Mouse (Mus musculus) liver, postnatal 0 days (tissue): ENCODE results near the gene Acsm1.

Experiments
- CTCF ChIP-seq: sonication (generic); IDR thresholded peaks from 2 replicates; pipeline ENCODE4 v1.5.1; 2016; ENCODE audit warnings: antibody characterized with exemption, low read depth
- EP300 ChIP-seq: IDR thresholded peaks from 2 replicates; pipeline ENCODE4 v1.6.1; 2016; ENCODE audit warnings: antibody characterized with exemption, low read depth, mild to moderate bottlenecking

DNA sequence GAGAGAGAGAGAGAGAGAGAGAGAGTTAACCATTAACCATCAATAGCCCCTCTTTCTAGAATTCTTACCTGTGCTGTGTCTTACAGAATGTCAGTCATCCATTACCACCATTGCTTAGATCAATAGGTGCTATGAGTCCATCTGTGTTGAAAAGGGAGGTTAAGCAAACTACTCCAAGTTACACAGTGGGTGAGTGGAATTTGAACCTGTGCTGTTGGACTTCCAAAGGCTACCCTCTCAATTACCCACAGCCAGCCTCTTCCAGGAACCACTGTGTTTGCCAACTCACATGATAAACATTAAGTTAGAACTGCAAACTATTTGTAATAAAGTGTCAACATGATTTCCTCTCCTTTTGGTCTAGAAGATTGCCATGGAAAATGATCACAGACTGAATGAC is 13.3 kb downstream of the Acsm1 start:
- no peak for TF ChIP-seq CTCF
- peak; percentile 81 for TF ChIP-seq EP300
